Mouse (Mus musculus): ENCODE data around the gene Hoxd4. TPM values are rescaled to one million over a fixed set of nuclear protein-coding genes. Genes with fewer than 3 reads are reported as not detected.

Gene Hoxd4
- total and polyA plus RNA-seq, 3 experiments = 2.6 to 10.8 (median 4.7) TPM

DNA sequence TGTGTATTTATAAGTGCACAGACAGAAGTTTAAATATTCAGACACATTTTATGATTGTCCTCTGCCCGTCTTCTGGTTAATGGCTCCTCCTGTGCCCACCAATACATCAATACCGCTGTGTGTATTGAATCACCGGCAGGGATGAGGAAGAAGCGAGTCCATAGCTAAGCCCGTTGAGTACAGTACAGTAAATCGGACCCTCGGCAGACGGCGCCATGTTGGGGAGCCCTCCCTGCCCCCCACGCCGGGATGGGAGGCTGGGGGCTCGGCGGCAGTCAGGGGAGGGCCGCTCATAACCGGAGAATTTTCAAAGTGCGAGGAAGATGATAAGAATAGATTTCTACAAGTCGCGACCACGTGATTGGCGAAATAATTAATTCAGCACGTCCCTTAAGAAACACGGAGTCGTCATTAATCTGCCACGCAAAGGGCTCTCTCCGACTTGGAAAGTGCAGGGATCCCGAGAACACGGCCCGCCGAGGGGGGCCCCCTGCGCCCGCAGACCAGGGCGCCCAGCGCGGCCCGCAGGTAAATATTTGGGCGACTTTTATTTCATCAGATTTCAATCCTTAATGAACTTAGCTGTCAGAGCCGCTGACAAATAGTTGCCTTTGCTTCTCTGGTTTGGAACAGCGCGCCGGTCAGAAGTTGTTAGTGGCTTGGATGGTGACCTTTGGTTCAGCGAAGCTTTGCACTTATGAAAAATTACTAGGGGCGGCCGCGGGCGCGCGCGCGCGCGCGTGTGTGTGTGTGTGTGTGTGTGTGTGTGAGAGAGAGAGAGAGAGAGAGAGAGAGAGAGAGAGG is 21.0 kb downstream of the Hoxd4 start:
- Histone ChIP-seq H3K27me3 (ENCODE audit: insufficient read depth, low read length) (peaks cover 60% of the 10 kb centered on the region), H3K4me1 (ENCODE audit: insufficient read depth, low read depth, low read length) (peaks cover 7% of the 10 kb centered on the region), H3K9me3 (replicated peaks) (no peaks in the 10 kb centered on the region), H3K36me3 (replicated peaks) (no peaks in the 10 kb centered on the region), H3K4me3 (ENCODE audit: low read depth, low read length) (no peak overlapping the region; the same call in 1 of the 2 replicates)
- ATAC-seq (ENCODE audit: extremely low read depth, insufficient number of reproducible peaks, low FRiP score, poor library complexity, severe bottlenecking) = no peak
- no peak for DNase-seq (ENCODE audit: low spot score)
- TF ChIP-seq GATA1 (IDR thresholded peaks at IDR 0.05; ENCODE audit: borderline replicate concordance, low read length) (no peak), POLR2AphosphoS5 (IDR thresholded peaks at IDR 0.05; ENCODE audit: insufficient replicate concordance, low read depth, low read length) (no peak), TAL1 (conservative IDR thresholded peaks at IDR 0.05; ENCODE audit: low read depth, low read length) (no peak), GATA2 (IDR thresholded peaks at IDR 0.05; ENCODE audit: borderline replicate concordance, low read depth, low read length) (no peak), CTCF (IDR thresholded peaks at IDR 0.05; ENCODE audit: low read depth, low read length) (no peak)

GRCm38 (mm10) chr2:74733317-74733661 is 21.6 kb downstream of the Hoxd4 start:
- DNase-seq (ENCODE audit: low spot score) (peak; percentile 30), ATAC-seq (ENCODE audit: extremely low read depth, insufficient number of reproducible peaks, low FRiP score, poor library complexity, severe bottlenecking) (no peak)
- Histone ChIP-seq H3K9me3 (replicated peaks) (no peaks in the 10 kb centered on the region), H3K4me3 (ENCODE audit: low read depth, low read length) (no peak overlapping the region; the same call in 1 of the 2 replicates), H3K36me3 (replicated peaks) (no peaks in the 10 kb centered on the region), H3K4me1 (ENCODE audit: insufficient read depth, low read depth, low read length) (peaks cover 7% of the 10 kb centered on the region), H3K27me3 (ENCODE audit: insufficient read depth, low read length) (peaks cover 64% of the 10 kb centered on the region)
- TF ChIP-seq GATA2 (IDR thresholded peaks at IDR 0.05; ENCODE audit: borderline replicate concordance, low read depth, low read length) (no peak), TAL1 (conservative IDR thresholded peaks at IDR 0.05; ENCODE audit: low read depth, low read length) (no peak), CTCF (IDR thresholded peaks at IDR 0.05; ENCODE audit: low read depth, low read length) (no peak), GATA1 (IDR thresholded peaks at IDR 0.05; ENCODE audit: borderline replicate concordance, low read length) (no peak), POLR2AphosphoS5 (IDR thresholded peaks at IDR 0.05; ENCODE audit: insufficient replicate concordance, low read depth, low read length) (no peak)

- no peak for ATAC-seq (ENCODE audit: extremely low read depth, insufficient number of reproducible peaks, low FRiP score, poor library complexity, severe bottlenecking)
- peaks cover 9% of the 10 kb centered on the region for H3K4me1 ChIP-seq (ENCODE audit: insufficient read depth, low read depth, low read length)
- TF ChIP-seq GATA2 (IDR thresholded peaks at IDR 0.05; ENCODE audit: borderline replicate concordance, low read depth, low read length) (no peak), CTCF (IDR thresholded peaks at IDR 0.05; ENCODE audit: low read depth, low read length) (no peak), TAL1 (conservative IDR thresholded peaks at IDR 0.05; ENCODE audit: low read depth, low read length) (no peak), GATA1 (IDR thresholded peaks at IDR 0.05; ENCODE audit: borderline replicate concordance, low read length) (no peak), POLR2AphosphoS5 (IDR thresholded peaks at IDR 0.05; ENCODE audit: insufficient replicate concordance, low read depth, low read length) (no peak)
Measured at GRCm38 (mm10) chr2:74733765-74734164, 22.0 kb downstream of the Hoxd4 start.

GRCm38 (mm10) chr2:74734451-74734850 is 22.7 kb downstream of the Hoxd4 start:
- ATAC-seq (ENCODE audit: extremely low read depth, insufficient number of reproducible peaks, low FRiP score, poor library complexity, severe bottlenecking) = no peak
- no peak for TF ChIP-seq CTCF (IDR thresholded peaks at IDR 0.05; ENCODE audit: low read depth, low read length)
- TF ChIP-seq POLR2AphosphoS5 (IDR thresholded peaks at IDR 0.05; ENCODE audit: insufficient replicate concordance, low read depth, low read length) = no peak
- no peak for TF ChIP-seq TAL1 (conservative IDR thresholded peaks at IDR 0.05; ENCODE audit: low read depth, low read length)
- TF ChIP-seq GATA2 (IDR thresholded peaks at IDR 0.05; ENCODE audit: borderline replicate concordance, low read depth, low read length) = no peak
- no peak for TF ChIP-seq GATA1 (IDR thresholded peaks at IDR 0.05; ENCODE audit: borderline replicate concordance, low read length)
- no peak for DNase-seq (ENCODE audit: low spot score)
- Histone ChIP-seq H3K4me1 (ENCODE audit: insufficient read depth, low read depth, low read length) (peaks cover 9% of the 10 kb centered on the region), H3K27me3 (ENCODE audit: insufficient read depth, low read length) (peaks cover 74% of the 10 kb centered on the region), H3K9me3 (replicated peaks) (no peaks in the 10 kb centered on the region), H3K4me3 (ENCODE audit: low read depth, low read length) (no peak overlapping the region), H3K36me3 (replicated peaks) (no peaks in the 10 kb centered on the region)

More at GRCm38 (mm10) chr2:74733765-74734164, 22.0 kb downstream of the Hoxd4 start:
- H3K4me3 ChIP-seq (ENCODE audit: low read depth, low read length) = no peak overlapping the region
- no peaks in the 10 kb centered on the region for H3K9me3 ChIP-seq (replicated peaks)
- peaks cover 67% of the 10 kb centered on the region for H3K27me3 ChIP-seq (ENCODE audit: insufficient read depth, low read length)
- H3K36me3 ChIP-seq (replicated peaks) = no peaks in the 10 kb centered on the region
- no peak for DNase-seq (ENCODE audit: low spot score)

- peaks cover 81% of the 10 kb centered on the region for H3K27me3 ChIP-seq (ENCODE audit: insufficient read depth, low read length)
- no peak for DNase-seq (ENCODE audit: low spot score)
- ATAC-seq (ENCODE audit: extremely low read depth, insufficient number of reproducible peaks, low FRiP score, poor library complexity, severe bottlenecking) = no peak
- H3K9me3 ChIP-seq (replicated peaks) = no peaks in the 10 kb centered on the region
- TF ChIP-seq GATA2 (IDR thresholded peaks at IDR 0.05; ENCODE audit: borderline replicate concordance, low read depth, low read length) = no peak
- TF ChIP-seq POLR2AphosphoS5 (IDR thresholded peaks at IDR 0.05; ENCODE audit: insufficient replicate concordance, low read depth, low read length) = no peak
- TF ChIP-seq GATA1 (IDR thresholded peaks at IDR 0.05; ENCODE audit: borderline replicate concordance, low read length) = no peak
- no peak for TF ChIP-seq CTCF (IDR thresholded peaks at IDR 0.05; ENCODE audit: low read depth, low read length)
- TF ChIP-seq TAL1 (conservative IDR thresholded peaks at IDR 0.05; ENCODE audit: low read depth, low read length) = no peak
- no peaks in the 10 kb centered on the region for H3K36me3 ChIP-seq (replicated peaks)
- H3K4me1 ChIP-seq (ENCODE audit: insufficient read depth, low read depth, low read length) = peaks cover 9% of the 10 kb centered on the region
- H3K4me3 ChIP-seq (ENCODE audit: low read depth, low read length) = no peak overlapping the region
Measured at GRCm38 (mm10) chr2:74734996-74735811, 23.5 kb downstream of the Hoxd4 start.
